Mouse (Mus musculus) embryo, embryonic 11.5 days (tissue): ENCODE measurements around the gene Gm43738.
"Not testable (repeated sequence)": the region's sequence is repeated elsewhere in the genome, so short reads cannot be mapped to it uniquely, and the experiment has no call there.

ENCODE experiments used
- DNase-seq: peaks from one replicate; pipeline ENCODE4 v3.0.0-alpha.2; 2012; ENCODE audit warnings: low read depth, low spot score

The Gm43738 gene

DNA sequence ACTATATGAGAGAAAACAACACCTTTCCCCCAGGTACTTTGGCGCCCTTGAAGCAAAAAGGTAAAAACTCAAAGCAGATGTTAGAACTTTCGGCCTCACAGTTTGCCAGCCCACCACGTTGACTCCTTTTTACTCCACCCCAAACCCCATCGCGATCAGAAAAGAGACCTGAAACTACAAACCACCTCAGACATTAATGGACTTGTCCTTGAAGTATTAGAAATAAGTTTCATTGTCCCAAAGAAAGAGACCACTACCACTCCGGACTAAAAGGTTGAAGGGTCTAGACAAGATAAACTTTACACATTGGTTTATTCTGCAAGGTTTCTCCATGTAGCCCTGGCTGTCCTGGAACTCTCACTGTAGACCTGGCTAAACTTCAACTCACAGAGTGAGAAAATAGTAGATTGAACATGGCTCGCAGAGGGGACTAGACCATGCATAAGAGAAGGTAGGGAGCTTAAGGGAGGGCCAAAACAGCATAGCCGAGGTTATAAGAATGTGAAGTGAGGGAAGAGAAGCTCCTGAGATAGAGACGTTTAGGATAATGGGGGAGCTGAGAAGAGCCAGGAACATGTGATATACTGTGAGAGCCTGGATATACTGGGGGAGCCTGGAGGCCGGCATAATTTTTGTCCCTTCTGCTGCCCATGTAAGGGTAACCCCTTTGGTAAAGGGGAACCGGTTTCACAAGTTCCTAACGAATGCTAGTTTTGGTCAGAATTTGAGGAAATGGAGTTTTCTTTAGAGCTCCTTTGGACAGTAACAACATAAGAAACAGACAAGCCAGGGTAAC, 1.8 kb upstream of the Gm43738 start:
- no peak for DNase-seq

DNA sequence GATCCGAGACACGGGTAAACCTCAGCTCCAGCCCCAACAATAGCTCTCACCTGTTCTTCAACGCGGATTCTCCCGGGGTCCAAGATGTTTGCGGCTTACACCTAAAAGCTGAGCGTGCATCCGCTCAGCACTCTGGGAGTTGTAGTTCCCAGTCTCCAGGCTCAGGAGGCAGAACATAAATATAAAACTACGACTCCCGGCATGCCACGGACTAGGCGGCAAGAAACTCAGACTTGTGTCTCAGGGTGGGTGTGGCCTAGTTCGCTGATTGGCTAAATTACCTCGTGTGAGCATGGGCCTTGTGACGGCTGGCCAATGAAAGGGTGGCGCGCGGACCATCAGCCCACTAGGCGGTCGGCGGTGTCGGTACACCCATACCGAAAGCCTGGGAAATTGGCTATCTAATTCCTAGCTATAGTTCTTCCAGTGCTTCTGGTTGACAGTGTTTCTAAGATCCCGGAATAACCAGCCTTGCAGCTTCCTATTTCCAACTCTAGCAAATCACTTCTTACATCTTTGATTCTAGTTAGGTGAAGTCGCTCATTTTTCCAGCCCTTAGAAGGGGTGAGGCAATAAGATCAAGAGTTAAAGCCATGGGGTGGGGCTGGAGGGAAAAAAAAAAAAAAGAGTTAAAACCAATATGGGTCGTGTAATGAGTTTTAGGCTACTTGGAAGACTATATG, 1.1 kb upstream of the Gm43738 start, which contains the start of gene Fdps:
Gene Fdps (minus strand): TSS at position 148 of the 683 bp plus-strand sequence.
- peak; percentile 98 for DNase-seq

DNA sequence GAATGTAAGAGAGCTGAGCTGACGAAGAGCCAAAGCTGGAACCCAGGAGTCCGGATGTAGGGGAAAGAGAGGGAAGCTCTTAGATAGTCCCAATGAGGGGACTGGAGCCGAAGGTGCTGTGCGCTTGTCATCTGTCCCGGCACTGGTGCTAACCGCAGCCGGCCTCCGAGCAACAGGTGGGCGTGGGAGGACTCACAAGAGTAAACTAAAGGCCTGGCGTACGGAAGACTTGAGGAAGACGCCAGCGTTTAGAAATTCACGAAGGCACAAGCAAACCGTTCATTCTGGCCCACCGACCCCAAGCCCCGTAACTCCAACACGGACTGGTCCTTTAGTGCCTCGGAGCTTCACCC, 536 bp upstream of the Gm43738 start:
- no peak for DNase-seq

DNA sequence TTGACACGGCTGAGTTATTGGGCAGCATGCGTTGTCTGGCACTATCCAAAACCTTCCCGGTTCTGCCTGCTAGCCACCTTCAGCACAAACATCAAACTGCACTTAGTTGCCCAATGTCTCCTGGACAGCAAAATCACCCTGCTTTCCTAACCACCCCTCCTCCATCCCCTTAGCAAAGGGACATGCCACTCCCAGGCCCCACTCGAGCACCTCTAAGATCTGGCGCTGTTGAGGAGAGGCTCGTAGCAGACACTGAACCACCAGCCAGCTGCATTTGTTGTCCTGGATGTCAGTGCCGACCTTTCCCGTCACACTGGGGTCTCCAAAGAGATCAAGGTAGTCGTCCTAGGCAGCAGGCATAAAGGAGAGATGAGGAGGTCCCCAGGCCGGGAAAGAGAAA, 6.9 kb downstream of the Gm43738 start:
- no peak for DNase-seq

DNA sequence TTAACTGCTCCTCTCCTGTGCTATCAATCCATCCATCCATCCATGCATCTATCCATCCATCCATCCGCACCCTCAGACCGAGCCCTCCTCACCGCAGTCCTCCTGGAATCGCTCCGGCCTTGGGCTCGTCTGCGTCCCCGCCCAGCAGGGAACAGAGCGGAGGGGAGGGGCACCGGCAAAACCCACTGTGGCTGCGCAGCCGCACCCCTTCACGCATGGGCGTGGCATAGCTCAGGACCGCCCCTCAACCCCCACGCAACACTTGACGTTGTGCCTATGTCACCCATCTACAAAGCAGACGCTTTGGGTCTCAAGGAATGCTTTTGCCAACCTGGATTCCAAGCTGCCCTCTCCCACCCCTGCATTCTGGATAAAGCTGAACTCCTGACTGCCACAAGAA, 7.7 kb downstream of the Gm43738 start, which contains the start of gene Rusc1:
Gene Rusc1 (minus strand): TSS at position 137 of the 400 bp plus-strand sequence.
- DNase-seq, result peak; percentile 66

DNA sequence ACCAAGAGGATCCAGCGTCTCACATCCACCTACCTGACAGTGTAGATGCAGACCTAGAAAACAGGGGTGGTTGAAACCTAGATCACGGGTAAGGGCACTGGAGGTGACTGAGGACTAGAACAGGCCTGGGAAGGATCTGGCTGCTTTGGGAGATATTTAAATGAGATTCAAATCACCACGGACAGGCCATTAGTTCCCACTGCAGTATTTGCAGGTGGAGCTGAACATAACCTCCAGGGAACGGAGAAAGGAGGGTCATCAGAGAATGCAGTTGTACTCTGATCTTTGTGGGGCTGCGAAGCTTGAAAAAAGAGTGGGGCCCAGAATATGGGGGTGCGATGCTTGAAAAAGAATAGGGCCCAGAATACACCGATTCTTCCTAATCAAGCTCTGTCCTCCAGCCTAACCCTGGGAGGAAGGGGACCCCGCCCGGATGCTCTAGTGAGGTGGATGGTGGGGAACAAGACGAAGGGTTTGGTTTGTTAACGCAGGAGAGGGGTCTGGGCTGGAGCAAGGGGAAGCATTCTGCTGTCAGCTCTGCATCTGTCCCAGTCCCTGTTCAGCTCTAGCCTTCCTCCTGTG, 8.3 kb downstream of the Gm43738 start:
- DNase-seq, result no peak

DNA sequence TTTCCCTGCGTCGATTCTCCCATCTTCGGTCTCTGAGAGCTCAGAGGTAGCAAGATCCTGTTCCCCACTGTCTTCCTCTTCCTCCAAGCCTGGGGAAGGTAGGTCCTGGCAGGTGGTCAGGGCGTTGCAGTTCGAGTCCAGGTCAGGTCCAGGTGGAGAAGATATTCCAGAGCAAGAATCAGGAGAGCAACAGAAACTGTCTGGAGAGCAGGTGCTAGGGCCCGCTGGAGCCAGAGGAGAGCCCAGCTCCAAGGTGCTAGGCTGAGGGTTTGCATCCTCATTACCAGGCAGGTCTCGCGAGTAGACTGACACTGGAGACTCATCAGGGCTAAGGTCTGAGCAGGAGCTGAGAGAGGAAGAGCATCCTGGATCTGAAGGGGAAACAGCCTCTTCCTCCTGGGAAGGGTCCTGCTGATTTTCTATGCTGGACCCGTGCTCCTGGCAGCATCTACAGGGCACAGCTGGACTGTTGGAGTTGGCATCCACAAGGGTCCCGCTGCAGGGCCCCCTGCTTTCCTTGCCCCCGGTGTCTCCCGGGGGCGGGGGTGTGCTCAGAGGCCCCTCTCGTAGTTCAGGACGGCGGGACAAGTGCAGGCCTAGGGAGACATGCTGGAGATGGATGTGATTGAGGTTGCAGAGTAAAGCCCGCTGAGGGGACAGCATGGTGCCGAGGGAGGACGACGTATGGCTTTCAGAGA, 8.9 kb downstream of the Gm43738 start:
- DNase-seq, result no peak

DNA sequence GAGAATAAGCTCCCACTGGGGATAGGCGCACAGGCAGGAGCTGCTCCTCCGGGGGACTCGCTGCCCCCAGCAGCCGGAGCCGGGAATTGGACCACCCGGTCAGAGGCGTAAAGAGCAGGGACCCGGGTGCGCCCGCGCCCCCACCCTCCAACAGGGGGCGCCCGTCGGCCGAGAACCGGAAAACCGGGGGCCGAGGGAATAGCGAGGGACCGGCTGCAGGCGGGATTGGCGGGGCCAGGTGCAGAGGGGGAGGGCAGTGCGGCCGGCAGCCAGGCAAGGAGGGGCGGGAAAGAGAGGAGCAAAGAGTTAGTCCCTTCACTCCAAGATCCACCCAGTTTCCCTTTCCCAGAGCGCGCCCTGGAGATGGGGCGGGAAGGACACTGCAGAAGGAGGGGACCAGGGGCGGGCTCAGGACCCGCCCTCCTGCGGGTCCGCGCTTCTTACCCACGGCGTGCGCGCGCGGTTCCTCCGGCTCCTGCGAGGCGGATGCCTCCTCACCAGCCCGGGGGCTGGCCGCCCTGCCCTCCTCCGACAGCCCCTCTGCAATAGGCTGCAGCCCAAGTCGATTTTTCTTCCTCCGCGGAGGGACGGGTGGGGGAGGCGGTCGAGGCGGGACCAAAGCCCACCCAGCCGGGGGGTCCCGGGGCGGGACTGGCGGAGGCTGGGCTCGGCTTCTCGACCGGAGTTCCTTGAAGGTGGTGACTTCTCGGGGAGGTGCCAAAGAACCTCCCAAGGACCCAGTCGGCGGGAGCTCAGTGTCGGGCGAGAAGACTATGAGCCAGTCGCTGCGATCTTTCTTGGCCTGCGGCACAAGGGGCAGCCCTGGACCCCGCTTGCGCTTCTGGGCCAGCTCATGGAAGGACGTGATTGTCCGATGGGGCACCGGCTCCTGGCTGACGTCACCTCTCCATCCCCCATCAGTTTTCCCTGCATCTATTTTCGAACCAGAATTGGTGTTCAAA, 9.9 kb downstream of the Gm43738 start:
- peak; percentile 65 for DNase-seq

DNA sequence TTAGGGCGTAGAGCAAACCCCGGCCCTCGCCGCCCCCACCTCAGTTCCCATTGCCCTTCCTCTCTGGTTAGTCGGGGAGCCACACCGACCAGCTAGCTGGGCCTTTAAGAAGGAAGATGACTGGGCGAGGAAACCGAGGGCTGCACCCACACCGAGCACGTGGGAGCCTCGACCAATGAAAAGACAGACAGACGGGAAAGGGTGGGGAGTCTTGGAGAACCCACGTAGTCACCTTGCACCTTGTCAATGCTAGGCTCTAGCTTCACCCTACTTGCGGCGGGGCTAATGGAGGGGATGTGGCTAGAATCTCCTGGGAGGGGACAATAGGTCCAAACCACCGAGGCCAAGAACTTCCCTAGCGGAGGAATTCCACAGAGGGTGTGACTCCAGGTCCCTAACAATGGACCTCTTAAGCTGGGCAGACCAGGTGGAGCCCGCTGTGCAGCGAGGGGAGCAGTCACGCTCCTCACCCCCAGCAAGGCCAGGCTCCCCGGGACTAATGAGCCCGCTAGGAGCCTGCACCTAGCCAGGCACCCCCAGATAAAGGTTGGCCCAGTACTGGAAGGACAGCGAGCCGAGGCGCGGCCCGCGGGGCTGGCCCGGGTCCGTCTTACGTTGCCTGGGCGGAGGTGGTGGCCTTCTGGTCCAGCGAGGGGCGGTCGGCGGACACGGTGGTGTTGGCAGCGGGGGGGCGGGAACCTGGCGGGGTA, 10.9 kb downstream of the Gm43738 start:
- DNase-seq, result peak; percentile 75

DNA sequence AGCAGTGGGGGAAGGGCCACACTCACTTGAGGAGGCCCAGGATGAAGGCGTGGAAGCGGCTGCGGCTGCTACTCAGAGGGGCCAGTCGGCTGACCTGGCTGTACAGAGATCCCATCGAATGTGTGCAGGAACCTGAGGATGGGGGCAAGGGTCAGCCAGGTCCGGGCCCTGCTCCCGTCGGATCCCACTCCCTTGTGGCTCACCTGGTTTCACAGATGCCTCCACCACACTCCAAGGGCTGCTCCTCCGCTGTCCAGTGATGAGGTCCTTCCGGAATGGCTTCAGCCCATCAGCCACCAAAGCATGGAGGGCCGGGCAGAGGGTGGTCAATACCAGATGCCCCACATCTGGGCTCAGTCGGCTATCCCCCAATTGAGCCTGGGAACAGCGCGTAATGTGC, 11.9 kb downstream of the Gm43738 start:
- DNase-seq, result no peak

DNA sequence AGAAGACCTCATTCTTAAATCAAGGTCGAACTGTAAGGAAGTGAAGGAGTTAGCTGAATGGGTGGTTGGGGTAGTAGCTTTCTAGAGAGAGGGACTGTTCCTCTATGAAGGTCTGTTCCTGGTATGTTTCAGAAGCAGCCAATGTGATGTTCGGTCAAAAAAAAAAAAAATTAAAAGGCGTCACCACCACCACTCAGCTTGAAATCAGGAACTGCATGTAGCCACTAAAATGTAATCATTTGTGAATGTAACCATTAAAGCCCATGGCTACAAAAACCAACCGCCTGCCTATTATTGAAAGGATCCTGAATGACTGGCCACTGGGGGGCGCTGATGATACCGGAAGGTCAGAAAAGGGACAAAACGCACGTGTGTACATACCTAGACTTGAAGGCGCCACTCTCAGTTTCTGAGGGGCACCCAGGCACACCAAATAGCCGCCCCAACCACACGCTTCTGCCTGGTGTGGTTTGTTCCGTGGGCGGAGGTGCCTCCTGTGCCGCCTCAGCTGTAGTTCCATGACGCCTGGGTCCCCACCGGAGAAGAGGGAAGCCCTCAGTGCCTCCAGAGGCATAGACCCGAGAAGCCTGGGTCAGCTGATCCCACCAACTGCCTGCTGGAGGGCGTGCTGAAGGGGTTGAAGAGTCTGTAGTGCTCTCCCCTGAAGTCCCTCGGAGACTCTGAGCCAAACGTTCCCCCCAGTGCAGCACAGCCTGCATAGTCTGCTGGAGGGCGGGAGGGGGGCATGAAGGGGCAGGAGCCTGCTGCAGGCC, 13.4 kb downstream of the Gm43738 start:
- peak; percentile 71 for DNase-seq

DNA sequence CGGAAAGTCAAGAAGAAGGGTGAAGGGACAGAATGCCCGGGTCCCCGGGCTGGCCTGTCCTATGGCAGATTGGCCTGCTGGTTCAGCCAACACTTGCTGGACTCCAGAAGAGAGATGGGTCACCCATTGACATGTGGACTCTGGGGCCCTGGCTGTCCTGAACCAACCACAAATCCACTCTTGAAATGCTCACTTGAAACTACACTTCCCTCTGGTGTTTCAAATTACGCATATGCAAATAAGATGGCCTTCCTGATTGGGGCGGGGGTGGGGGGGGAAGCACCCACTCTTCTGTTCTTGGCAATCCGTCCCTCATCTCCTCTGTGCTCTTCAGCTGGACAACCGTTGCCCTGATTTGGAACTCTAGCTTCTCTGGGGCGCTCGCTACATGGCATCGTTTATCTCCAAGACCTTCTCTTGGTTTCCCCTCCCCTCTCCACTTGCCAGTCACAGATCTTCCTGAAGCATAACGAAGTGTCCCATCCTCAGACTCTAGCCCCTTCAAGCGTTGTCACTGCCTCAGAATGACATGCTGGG, 16.2 kb downstream of the Gm43738 start:
- no peak for DNase-seq

DNA sequence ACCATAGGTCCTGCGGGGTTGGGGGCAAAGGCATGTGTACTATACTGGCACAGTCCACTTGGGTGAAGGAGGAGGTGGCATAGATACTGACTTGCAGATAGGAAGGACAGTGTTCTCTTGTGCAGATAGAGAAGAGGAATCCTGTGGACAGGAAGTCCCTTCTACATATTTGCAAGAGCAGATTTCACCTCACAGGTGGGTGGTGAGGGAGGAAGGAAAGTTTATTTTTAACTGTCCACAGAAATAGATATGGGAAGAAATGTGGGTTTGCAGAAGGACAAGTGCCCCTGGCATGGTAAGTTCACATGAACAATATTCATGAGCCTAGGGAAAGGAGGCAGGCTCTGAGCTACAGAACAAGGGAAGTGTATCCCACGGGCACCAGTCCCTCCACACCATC, 16.8 kb downstream of the Gm43738 start:
- DNase-seq, result no peak

DNA sequence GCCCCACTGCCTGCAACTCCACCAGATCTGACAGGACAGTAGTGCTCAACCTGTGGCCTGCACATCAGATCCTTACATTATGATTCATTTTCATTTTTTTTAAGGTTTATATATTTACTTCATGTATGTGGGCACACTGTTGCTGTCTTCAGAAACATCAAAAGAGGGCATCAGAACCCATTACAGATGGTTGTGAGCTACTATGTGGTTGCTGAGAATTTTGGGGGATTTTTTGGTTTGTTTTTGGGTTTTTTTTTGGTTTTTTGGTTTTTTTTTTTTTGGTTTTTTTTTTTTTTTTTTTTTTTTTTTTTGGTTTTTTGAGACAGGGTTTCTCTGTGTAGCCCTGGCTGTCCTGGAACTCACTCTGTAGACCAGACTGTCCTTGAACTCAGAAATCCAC, 18.6 kb downstream of the Gm43738 start:
- not testable (repeated sequence) for DNase-seq

DNA sequence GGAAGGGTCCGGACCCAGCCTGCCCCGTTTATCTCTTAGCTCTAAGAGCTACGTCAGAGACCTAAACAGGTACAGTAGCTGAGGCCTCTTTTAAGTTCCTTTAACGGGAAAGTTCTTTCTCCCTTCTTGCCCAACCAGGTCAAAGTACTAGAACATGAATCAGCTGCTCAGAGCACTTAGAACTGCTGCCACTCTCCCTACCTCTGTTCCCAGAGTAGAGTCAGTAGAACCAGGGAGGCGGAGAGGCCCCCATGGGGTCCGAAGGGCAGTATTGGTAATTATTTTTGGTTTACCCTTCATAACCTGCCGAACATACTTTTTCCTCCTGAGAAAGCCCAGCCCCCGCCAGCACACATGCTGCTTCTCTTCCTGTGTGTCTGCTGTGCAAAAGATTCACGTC, 23.5 kb downstream of the Gm43738 start:
- DNase-seq, result no peak

DNA sequence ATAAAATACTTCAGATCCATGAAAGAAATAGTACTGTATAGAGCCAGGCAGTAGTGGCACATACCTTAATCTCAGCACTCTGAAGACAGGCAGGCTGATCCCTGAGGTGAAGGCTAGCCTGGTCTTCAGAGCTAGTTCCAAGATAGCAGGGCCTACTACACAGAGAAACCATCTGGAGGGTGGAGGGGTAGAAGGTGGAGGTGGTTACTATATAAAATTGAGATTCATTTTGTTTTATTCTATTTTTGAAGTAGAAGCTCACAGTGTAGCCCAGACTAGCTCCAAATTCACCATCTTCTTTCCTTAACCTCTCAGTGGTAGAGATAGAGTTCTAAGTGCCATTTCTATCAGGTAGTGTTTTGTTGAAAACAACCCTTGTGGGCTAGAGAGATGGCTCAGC, 33.6 kb downstream of the Gm43738 start:
- DNase-seq, result no peak

DNA sequence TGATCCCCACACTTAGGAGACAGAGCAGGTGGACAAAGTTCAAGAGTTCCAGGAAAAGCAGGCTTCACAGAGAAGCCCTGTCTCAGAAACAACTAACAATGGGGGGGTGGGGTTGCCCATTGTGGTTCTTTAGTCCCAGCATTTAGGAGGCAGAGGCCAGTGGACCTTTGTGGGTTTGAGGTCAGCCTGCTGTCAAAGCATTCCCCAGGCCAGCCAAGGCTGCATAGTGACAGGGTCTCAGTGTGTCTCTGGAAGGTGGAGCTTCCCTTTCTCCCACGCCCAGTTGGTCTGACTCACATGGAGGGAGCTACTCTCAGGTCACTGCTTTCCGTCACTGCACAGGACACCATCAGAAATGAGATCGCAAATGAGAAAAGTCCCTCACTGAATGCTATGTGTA, 39.2 kb downstream of the Gm43738 start:
- DNase-seq, result no peak

DNA sequence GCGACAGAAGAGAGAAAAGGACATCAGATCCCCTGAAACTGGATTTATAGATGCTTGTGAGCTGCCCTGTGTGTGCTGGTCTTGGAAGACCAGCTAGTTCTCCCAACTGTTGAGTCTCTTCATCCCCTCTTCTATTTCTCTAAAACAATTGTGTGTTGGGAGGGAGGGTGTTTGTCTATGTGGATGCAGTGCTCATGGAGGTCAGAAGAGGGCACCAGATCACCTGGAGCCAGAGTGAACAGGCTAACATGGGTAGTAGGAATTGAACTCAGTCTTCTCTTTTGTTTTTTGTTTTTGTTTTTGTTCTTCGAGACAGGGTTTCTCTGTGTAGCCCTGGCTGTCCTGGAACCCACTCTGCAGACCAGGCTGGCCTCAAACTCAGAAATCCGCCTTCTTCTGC, 42.1 kb downstream of the Gm43738 start:
- peak; percentile 9 for DNase-seq

DNA sequence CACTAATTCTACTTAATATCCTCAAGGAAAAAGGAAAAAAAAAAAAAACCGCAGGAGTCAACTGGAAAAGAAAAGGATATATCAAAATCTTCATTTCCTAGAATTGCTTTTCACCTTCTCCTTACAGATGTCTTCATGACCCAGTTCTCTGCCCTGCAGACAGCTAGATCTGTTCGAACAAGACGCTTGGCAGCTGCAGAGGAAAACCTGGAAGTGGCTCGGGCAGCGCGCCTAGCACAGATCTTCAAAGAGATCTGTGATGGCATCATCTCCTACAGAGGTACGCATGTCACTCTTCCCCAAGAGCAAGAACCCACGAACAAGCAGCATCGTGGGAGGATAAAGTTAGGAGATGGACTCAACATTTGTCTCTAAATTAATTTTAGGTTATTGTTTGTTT, 42.5 kb downstream of the Gm43738 start:
- no peak for DNase-seq
